Mouse (Mus musculus): ENCODE measurements around the gene Cdh26. TPM values are rescaled to one million over a fixed set of nuclear protein-coding genes. Genes with fewer than 3 reads are reported as not detected.

Cdh26 gene
- total and polyA plus RNA-seq, 3 experiments: not detected

- no peak for TF ChIP-seq POLR2AphosphoS5 (IDR thresholded peaks at IDR 0.05; ENCODE audit: insufficient replicate concordance, low read depth, low read length)
- TF ChIP-seq CTCF (IDR thresholded peaks at IDR 0.05; ENCODE audit: low read depth, low read length): no peak
- Histone ChIP-seq H3K9me3 (replicated peaks) (peaks cover 49% of the 10 kb centered on the region), H3K4me3 (ENCODE audit: low read depth, low read length) (no peak overlapping the region; the same call in 1 of the 2 replicates), H3K4me1 (ENCODE audit: insufficient read depth, low read depth, low read length) (no peaks in the 10 kb centered on the region), H3K36me3 (replicated peaks) (no peaks in the 10 kb centered on the region), H3K27me3 (ENCODE audit: insufficient read depth, low read length) (no peaks in the 10 kb centered on the region)
- DNase-seq (ENCODE audit: low spot score) (no peak), ATAC-seq (ENCODE audit: extremely low read depth, insufficient number of reproducible peaks, low FRiP score, poor library complexity, severe bottlenecking) (no peak)
Measured at GRCm38 (mm10) chr2:178450961-178451360, 20.6 kb downstream of the Cdh26 start.

- H3K4me3 ChIP-seq (ENCODE audit: low read depth, low read length): no peak overlapping the region
- H3K36me3 ChIP-seq (replicated peaks): no peaks in the 10 kb centered on the region
- DNase-seq (ENCODE audit: low spot score): no peak
- H3K9me3 ChIP-seq (replicated peaks): peaks cover 56% of the 10 kb centered on the region
- TF ChIP-seq GATA1 (IDR thresholded peaks at IDR 0.05; ENCODE audit: borderline replicate concordance, low read length): no peak
- no peak for TF ChIP-seq CTCF (IDR thresholded peaks at IDR 0.05; ENCODE audit: low read depth, low read length)
- TF ChIP-seq GATA2 (IDR thresholded peaks at IDR 0.05; ENCODE audit: borderline replicate concordance, low read depth, low read length): no peak
- no peak for TF ChIP-seq POLR2AphosphoS5 (IDR thresholded peaks at IDR 0.05; ENCODE audit: insufficient replicate concordance, low read depth, low read length)
- no peak for TF ChIP-seq TAL1 (conservative IDR thresholded peaks at IDR 0.05; ENCODE audit: low read depth, low read length)
- ATAC-seq (ENCODE audit: extremely low read depth, insufficient number of reproducible peaks, low FRiP score, poor library complexity, severe bottlenecking): no peak
- H3K4me1 ChIP-seq (ENCODE audit: insufficient read depth, low read depth, low read length): no peaks in the 10 kb centered on the region
- H3K27me3 ChIP-seq (ENCODE audit: insufficient read depth, low read length): no peaks in the 10 kb centered on the region
Measured at GRCm38 (mm10) chr2:178454664-178455516, 24.6 kb downstream of the Cdh26 start.

GRCm38 (mm10) chr2:178457414-178457813, 27.1 kb downstream of the Cdh26 start:
- no peaks in the 10 kb centered on the region for H3K36me3 ChIP-seq (replicated peaks)
- TF ChIP-seq GATA1 (IDR thresholded peaks at IDR 0.05; ENCODE audit: borderline replicate concordance, low read length) (no peak), TAL1 (conservative IDR thresholded peaks at IDR 0.05; ENCODE audit: low read depth, low read length) (no peak), GATA2 (IDR thresholded peaks at IDR 0.05; ENCODE audit: borderline replicate concordance, low read depth, low read length) (no peak), CTCF (IDR thresholded peaks at IDR 0.05; ENCODE audit: low read depth, low read length) (no peak), POLR2AphosphoS5 (IDR thresholded peaks at IDR 0.05; ENCODE audit: insufficient replicate concordance, low read depth, low read length) (no peak)
- peaks cover 54% of the 10 kb centered on the region for H3K9me3 ChIP-seq (replicated peaks)
- no peak overlapping the region for H3K4me3 ChIP-seq (ENCODE audit: low read depth, low read length)
- ATAC-seq (ENCODE audit: extremely low read depth, insufficient number of reproducible peaks, low FRiP score, poor library complexity, severe bottlenecking) (no peak), DNase-seq (ENCODE audit: low spot score) (no peak)
- H3K4me1 ChIP-seq (ENCODE audit: insufficient read depth, low read depth, low read length): no peaks in the 10 kb centered on the region
- H3K27me3 ChIP-seq (ENCODE audit: insufficient read depth, low read length): no peaks in the 10 kb centered on the region

- Histone ChIP-seq H3K9me3 (replicated peaks) (peaks cover 49% of the 10 kb centered on the region), H3K4me1 (ENCODE audit: insufficient read depth, low read depth, low read length) (no peaks in the 10 kb centered on the region), H3K36me3 (replicated peaks) (no peaks in the 10 kb centered on the region), H3K27me3 (ENCODE audit: insufficient read depth, low read length) (no peaks in the 10 kb centered on the region), H3K4me3 (ENCODE audit: low read depth, low read length) (no peak overlapping the region)
- DNase-seq (ENCODE audit: low spot score) (no peak), ATAC-seq (ENCODE audit: extremely low read depth, insufficient number of reproducible peaks, low FRiP score, poor library complexity, severe bottlenecking) (no peak)
- TF ChIP-seq POLR2AphosphoS5 (IDR thresholded peaks at IDR 0.05; ENCODE audit: insufficient replicate concordance, low read depth, low read length) (no peak), CTCF (IDR thresholded peaks at IDR 0.05; ENCODE audit: low read depth, low read length) (no peak), TAL1 (conservative IDR thresholded peaks at IDR 0.05; ENCODE audit: low read depth, low read length) (no peak), GATA1 (IDR thresholded peaks at IDR 0.05; ENCODE audit: borderline replicate concordance, low read length) (no peak), GATA2 (IDR thresholded peaks at IDR 0.05; ENCODE audit: borderline replicate concordance, low read depth, low read length) (no peak)
Measured at GRCm38 (mm10) chr2:178460353-178460752, 30.0 kb downstream of the Cdh26 start.

- ATAC-seq (ENCODE audit: extremely low read depth, insufficient number of reproducible peaks, low FRiP score, poor library complexity, severe bottlenecking): no peak
- TF ChIP-seq CTCF (IDR thresholded peaks at IDR 0.05; ENCODE audit: low read depth, low read length) (no peak), GATA2 (IDR thresholded peaks at IDR 0.05; ENCODE audit: borderline replicate concordance, low read depth, low read length) (no peak), POLR2AphosphoS5 (IDR thresholded peaks at IDR 0.05; ENCODE audit: insufficient replicate concordance, low read depth, low read length) (no peak), TAL1 (conservative IDR thresholded peaks at IDR 0.05; ENCODE audit: low read depth, low read length) (no peak), GATA1 (IDR thresholded peaks at IDR 0.05; ENCODE audit: borderline replicate concordance, low read length) (no peak)
- H3K9me3 ChIP-seq (replicated peaks): peaks cover 85% of the 10 kb centered on the region
- H3K4me1 ChIP-seq (ENCODE audit: insufficient read depth, low read depth, low read length): no peaks in the 10 kb centered on the region
- no peaks in the 10 kb centered on the region for H3K36me3 ChIP-seq (replicated peaks)
- DNase-seq (ENCODE audit: low spot score): no peak
- H3K4me3 ChIP-seq (ENCODE audit: low read depth, low read length): no peak overlapping the region
- H3K27me3 ChIP-seq (ENCODE audit: insufficient read depth, low read length): no peaks in the 10 kb centered on the region
Measured at GRCm38 (mm10) chr2:178471546-178472480, 41.5 kb downstream of the Cdh26 start.

- Histone ChIP-seq H3K4me1 (ENCODE audit: insufficient read depth, low read depth, low read length) (no peaks in the 10 kb centered on the region), H3K9me3 (replicated peaks) (peaks cover 93% of the 10 kb centered on the region), H3K36me3 (replicated peaks) (no peaks in the 10 kb centered on the region), H3K4me3 (ENCODE audit: low read depth, low read length) (no peak overlapping the region), H3K27me3 (ENCODE audit: insufficient read depth, low read length) (no peaks in the 10 kb centered on the region)
- no peak for TF ChIP-seq TAL1 (conservative IDR thresholded peaks at IDR 0.05; ENCODE audit: low read depth, low read length)
- DNase-seq (ENCODE audit: low spot score) (no peak), ATAC-seq (ENCODE audit: extremely low read depth, insufficient number of reproducible peaks, low FRiP score, poor library complexity, severe bottlenecking) (no peak)
Measured at GRCm38 (mm10) chr2:178473916-178474315, 43.6 kb downstream of the Cdh26 start.

Data from G1E (cell line).